Mouse (Mus musculus): Measurements from ENCODE around the gene Mrm2.
A peak's percentile ranks its signal among the peaks of the same experiment; 100 is the strongest.
"Not testable (repeated sequence)": the region's sequence is repeated elsewhere in the genome, so short reads cannot be mapped to it uniquely, and the experiment has no call there.

Mrm2 gene

DNA sequence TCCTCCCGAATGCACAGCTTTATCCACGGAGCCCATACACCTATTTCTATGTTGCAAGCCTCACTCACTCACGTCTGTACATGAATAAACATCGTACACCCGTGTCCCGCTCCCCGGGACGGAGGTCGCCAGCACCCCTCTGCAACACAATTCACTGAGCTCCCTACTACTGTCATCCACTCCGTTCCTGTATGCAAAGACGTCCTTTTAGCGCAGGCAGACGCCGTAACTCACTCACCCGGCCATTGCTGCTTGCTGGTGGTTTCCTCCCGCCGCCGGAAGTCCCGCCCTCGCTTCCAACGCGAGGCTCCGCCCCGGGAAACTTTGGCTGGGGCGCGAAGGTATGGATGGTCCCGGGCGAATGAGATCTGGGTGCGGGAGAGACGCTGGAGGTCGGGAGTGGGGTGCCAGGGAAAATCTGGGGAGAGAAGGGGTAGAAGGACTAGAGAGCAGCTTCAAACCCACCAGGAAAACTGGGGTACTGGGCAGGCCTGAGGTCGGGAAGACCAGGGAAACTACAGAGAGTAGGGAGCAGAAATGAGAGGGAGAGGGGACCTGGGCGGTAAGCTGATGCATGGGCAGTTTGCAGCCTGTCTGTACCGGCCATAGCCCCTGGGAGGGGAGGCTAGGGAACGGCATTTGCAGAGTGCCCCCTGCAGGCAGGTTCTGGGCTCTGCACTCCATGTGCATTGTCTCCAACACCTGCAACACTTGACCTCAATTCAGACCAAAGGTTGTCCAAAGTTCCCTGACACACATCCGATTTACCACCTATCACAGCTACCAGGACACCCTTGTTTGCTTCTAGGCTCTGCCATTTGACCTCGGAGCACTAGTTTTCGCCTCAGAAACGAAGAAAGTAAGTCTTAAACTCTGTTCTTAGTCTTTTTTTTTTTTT is at the start of gene Mrm2:
Gene Mrm2 (minus strand): TSS at position 284 of the 898 bp plus-strand sequence.
- DNase-seq (ENCODE audit: low spot score in 2 of 2): peak in 1 of 2 experiments; percentile 78

- DNase-seq (ENCODE audit: low spot score in 2 of 2): no peak
Measured at GRCm38 (mm10) chr5:140381156-140381555, 49.5 kb upstream of the Mrm2 start.

GRCm38 (mm10) chr5:140379299-140379698 is 47.6 kb upstream of the Mrm2 start:
- DNase-seq (ENCODE audit: low spot score in 2 of 2): no peak

DNA sequence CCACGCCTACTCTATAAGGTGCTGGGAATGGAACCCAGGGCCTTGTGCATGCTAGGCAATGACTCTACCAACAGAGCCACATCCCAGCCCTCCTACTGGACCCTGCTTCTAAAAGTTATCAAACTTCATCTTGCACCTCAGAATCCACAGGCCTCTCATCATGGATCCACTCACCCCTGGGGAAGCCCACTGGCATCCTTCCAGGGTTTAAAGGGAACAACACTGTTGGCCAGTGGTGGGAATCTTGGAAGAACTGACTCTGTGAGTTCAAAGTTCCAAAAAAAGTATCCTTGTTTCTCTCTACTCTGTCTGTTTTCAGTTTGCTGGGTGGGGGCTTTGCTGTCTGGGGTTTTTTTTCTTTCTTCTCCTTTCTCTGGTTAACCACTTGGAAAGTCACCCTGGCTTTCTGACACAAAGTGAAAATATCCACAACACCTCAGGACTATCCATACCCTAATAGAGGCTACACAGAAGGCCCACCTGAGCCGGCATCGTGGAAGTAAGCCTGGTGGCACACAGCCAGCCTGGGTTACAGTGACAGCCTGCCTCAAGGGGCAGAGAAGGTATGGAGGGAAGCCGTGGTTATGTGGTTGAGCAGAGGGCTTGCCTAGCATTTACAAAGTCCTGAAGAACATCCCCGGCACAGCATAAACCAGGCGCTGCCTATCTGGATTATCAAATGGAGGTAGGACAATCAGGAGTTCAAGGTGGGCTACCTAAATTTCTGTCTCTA is 46.6 kb upstream of the Mrm2 start:
- DNase-seq (ENCODE audit: low spot score in 2 of 2): no peak

- no peak for DNase-seq (ENCODE audit: low spot score in 2 of 2)
Measured at GRCm38 (mm10) chr5:140375249-140375829, 43.6 kb upstream of the Mrm2 start.

DNA sequence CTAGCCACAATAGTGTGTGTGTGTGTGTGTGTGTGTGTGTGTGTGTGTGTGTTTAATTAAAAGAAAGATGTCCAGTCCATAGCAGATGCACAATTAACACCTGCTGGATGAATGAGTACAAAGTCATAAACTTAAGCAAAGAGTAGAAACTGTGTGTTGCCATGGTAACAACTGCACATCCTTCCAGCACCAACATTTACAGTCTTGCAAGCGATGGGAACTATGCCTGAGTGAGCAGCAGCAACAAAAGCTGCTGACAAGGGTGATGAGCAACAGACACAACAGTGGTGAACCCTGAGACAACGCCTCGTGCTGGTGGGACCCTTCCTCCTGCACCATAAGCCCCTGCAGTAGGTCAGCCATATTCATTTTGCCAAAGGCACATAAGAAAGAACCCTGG is 42.5 kb upstream of the Mrm2 start:
- DNase-seq (ENCODE audit: low spot score in 2 of 2): peak in 1 of 2 experiments; percentile 26

GRCm38 (mm10) chr5:140373711-140374110 is 42.0 kb upstream of the Mrm2 start:
- no peak for DNase-seq (ENCODE audit: low spot score in 2 of 2)

DNA sequence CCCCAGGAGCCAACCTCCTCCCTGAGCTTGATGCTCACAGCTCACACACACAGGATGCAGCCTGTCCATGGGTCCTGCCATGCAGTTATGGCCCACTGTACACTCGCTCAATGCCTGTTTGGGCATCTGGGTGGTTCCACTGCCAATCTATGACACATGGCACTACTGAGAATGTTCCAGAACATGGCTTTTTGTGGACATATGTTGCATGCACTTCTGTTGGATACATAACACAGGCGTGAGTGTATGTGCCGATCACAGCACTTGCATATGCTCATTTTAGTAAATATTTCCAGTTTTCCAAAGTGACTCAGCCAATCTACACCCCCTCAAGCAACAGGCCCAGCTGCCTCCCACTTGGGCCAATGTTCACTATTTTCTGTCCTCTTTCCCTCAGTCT is 40.0 kb upstream of the Mrm2 start:
- peak; percentile 18 to 52 for DNase-seq (ENCODE audit: low spot score in 2 of 2)

- DNase-seq (ENCODE audit: low spot score in 2 of 2): no peak
Measured at GRCm38 (mm10) chr5:140370446-140371254, 39.0 kb upstream of the Mrm2 start.

DNA sequence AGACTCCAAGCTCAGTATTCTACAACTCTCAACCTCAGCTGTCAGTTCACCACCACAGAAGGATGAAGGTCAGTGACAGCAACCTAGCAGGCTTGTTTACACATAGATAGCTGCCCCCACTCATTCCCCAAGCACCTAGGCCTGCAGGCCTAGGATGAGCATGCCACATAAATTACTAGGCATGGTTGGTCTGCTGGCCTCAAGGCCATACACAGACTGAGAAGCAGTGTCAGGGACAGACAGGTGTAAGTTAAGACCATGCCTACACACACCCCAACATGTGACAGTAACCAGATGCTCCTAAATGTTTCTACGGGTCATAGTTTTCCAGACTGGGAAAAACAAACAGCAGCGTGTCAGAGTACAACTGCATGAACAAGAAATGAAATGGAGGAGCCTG is 37.8 kb upstream of the Mrm2 start:
- no peak for DNase-seq (ENCODE audit: low spot score in 2 of 2)

DNA sequence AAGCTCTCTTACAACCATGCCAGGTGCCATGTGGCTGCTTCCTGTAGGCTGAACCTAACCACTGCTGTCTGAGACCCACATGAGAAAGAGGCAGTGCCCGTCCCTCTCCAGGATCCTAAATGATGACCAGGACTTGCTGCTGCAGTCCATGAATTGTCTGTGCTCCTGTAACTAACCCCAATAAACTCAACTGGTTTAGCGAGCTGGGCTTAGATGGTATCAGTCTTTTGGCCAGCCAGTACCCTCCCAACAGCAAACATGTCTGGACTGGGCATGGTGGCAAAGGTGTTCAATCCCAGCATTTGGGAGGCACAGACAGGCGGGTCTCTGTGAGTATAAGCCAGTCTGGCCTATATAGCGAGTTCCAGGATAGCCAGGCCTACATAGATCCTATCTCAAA is 37.2 kb upstream of the Mrm2 start:
- no peak for DNase-seq (ENCODE audit: low spot score in 2 of 2)

- DNase-seq (ENCODE audit: low spot score in 2 of 2): not testable (repeated sequence)
Measured at GRCm38 (mm10) chr5:140368126-140368525, 36.4 kb upstream of the Mrm2 start.

- no peak for DNase-seq (ENCODE audit: low spot score in 2 of 2)
Measured at GRCm38 (mm10) chr5:140364415-140364814, 32.7 kb upstream of the Mrm2 start.

DNA sequence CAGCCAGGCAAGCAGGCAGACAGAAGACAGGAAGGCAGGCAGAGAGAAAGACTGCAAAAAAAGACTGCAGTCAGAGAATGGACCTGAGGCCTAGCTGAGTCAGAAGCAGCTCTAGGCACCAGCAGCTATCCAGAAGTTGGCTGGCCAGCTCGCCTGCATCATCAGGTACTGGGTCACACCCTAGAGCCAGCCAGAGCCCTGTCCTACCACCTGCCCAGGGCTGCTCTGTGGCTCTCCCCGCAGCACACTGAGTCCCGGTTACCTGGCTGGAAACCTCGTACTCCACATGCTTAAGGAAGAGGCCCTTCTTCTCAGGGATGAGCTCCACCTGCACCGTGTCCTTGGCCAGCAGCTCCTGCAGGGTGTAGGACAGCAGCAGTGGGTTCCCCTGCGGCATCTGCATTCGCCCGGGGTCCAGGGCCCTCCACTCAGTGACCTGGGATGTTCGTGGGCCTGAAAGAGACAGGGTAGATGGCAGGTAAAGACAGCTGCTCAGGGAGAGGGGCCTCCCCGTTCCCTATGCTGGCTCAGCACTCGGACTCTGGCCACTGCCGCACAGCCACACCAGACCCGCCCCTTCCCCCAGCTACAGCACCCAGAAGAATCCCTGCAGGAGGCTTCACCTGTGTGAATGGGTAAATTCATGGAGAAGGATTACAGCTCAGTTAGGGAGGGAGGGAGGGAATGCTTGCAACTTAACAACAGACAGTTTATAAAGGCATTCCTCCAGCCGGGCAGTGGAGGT is 28.4 kb upstream of the Mrm2 start:
- no peak for DNase-seq (ENCODE audit: low spot score in 2 of 2)

DNA sequence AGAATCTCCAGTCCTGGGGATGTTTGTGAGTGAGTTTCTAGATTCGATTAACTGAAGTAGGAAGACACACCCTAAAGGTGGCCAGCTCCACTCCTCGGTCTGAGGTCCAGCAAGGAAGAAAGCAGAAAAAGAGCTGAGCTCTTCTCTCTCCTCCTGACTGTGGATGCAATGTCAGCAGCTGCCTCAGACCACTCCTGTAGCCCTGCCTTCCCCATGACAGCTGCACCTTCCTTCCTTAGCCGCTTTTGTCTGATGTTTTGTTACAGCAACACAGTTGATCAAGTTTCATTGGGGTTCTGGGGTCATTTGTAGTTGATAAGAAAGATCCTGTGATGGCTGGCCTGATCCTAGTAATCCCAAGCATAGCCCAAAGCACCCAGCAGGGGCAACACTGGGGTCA is 25.8 kb upstream of the Mrm2 start:
- DNase-seq (ENCODE audit: low spot score in 2 of 2): no peak

GRCm38 (mm10) chr5:140355934-140356333 is 24.2 kb upstream of the Mrm2 start:
- no peak for DNase-seq (ENCODE audit: low spot score in 2 of 2)

- no peak for DNase-seq (ENCODE audit: low spot score in 2 of 2)
Measured at GRCm38 (mm10) chr5:140352352-140352751, 20.7 kb upstream of the Mrm2 start.

DNA sequence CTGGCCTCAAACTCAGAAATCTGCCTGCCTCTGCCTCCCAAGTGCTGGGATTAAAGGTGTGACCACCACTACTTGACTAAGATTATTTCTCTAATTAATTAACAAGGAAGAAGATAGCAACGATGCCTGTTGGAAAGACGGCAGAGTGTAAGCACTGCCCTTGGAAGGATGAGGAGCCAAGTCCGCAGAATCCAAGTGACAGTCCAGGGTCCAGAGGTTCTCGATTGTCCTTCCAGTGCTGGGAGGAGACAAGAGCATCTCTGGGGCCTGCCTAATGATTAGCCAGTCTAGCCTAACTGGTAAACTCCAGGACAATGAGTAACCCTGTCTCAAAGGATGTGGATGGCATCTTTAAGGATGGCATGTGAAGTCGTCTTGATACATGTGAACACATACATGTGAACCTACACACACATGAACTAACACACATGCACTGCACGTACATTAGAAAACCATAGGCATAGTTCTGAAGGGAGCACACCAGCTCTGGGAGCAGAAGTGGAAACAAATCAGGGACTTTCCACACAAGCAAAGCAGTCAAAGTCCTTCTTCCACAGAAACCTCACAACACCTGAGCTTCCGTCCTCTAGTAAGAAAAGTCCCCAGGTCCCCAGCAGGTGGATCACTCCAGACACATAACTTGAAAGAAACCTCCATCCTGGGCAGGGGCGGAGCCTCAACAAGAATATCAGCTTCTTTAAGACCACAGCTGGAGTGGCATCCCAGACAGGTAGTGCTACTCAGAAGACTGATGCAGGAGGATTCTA is 19.2 kb upstream of the Mrm2 start:
- DNase-seq (ENCODE audit: low spot score in 2 of 2): no peak

- no peak for DNase-seq (ENCODE audit: low spot score in 2 of 2)
Measured at GRCm38 (mm10) chr5:140349882-140350281, 18.2 kb upstream of the Mrm2 start.

- DNase-seq (ENCODE audit: low spot score in 2 of 2): no peak
Measured at GRCm38 (mm10) chr5:140346050-140346449, 14.4 kb upstream of the Mrm2 start.
